Mouse (Mus musculus): ENCODE data around the gene Psen2.

GRCm38 (mm10) chr1:180288227-180288626 is 25.0 kb upstream of the Psen2 start:
- TF ChIP-seq CTCF (IDR thresholded peaks at IDR 0.05; ENCODE audit: control insufficient read depth, insufficient read depth, insufficient read length) = no peak
- no peak for TF ChIP-seq USF1 (IDR thresholded peaks at IDR 0.05; ENCODE audit: low read depth)
- TF ChIP-seq MAX (IDR thresholded peaks at IDR 0.05) = no peak
- no peak for TF ChIP-seq MYOG (IDR thresholded peaks at IDR 0.05; ENCODE audit: control insufficient read depth, extremely low read depth, insufficient read length)
- TF ChIP-seq MYOD1 (IDR thresholded peaks at IDR 0.05; ENCODE audit: control insufficient read depth, insufficient read length, low read depth) = no peak
- TF ChIP-seq CEBPB (IDR thresholded peaks at IDR 0.05; ENCODE audit: low read depth) = no peak
